Mouse (Mus musculus) MEL-GATA-1-ER (cell line): ENCODE data around the gene Dhdh.
"Not testable (repeated sequence)": the region's sequence is repeated elsewhere in the genome, so short reads cannot be mapped to it uniquely, and the experiment has no call there.

Source experiments
- DNase-seq: peaks from one replicate; pipeline ENCODE4 v3.0.0-alpha.2; 2012; ENCODE audit warnings: low read depth; ENCODE audit errors: extremely low read depth

Dhdh gene

GRCm38 (mm10) chr7:45475291-45475969, 13.2 kb downstream of the Dhdh start:
- DNase-seq, result peak; percentile 81

GRCm38 (mm10) chr7:45470869-45471268, 17.7 kb downstream of the Dhdh start:
- peak; percentile 71 for DNase-seq

- no peak for DNase-seq
Measured at GRCm38 (mm10) chr7:45467090-45467670, 21.4 kb downstream of the Dhdh start.

GRCm38 (mm10) chr7:45466283-45467089, 22.1 kb downstream of the Dhdh start, which contains the start of gene Bax:
TSS of gene Bax (minus strand) at chr7:45466898.
- DNase-seq, result peak; percentile 75

GRCm38 (mm10) chr7:45465549-45465948, 23.1 kb downstream of the Dhdh start:
- no peak for DNase-seq

- DNase-seq, result no peak
Measured at GRCm38 (mm10) chr7:45465112-45465511, 23.5 kb downstream of the Dhdh start.

GRCm38 (mm10) chr7:45463987-45464778, 24.4 kb downstream of the Dhdh start:
- no peak for DNase-seq

- DNase-seq, result not testable (repeated sequence)
Measured at GRCm38 (mm10) chr7:45462868-45463267, 25.7 kb downstream of the Dhdh start.

GRCm38 (mm10) chr7:45462325-45462724, 26.3 kb downstream of the Dhdh start:
- no peak for DNase-seq

GRCm38 (mm10) chr7:45461781-45462180, 26.8 kb downstream of the Dhdh start:
- no peak for DNase-seq

- DNase-seq, result no peak
Measured at GRCm38 (mm10) chr7:45461326-45461725, 27.3 kb downstream of the Dhdh start.

- peak; percentile 68 for DNase-seq
Measured at GRCm38 (mm10) chr7:45460860-45461314, 27.7 kb downstream of the Dhdh start.

GRCm38 (mm10) chr7:45460377-45460776, 28.2 kb downstream of the Dhdh start:
- DNase-seq, result no peak

GRCm38 (mm10) chr7:45459564-45460140, 29.0 kb downstream of the Dhdh start, which contains the start of gene Ftl1:
TSS of gene Ftl1 (minus strand) at chr7:45459884.
- DNase-seq, result peak; percentile 90

GRCm38 (mm10) chr7:45458748-45459563, 29.6 kb downstream of the Dhdh start:
- no peak for DNase-seq

- DNase-seq, result peak; percentile 56
Measured at GRCm38 (mm10) chr7:45457204-45458060, 31.2 kb downstream of the Dhdh start.

GRCm38 (mm10) chr7:45456721-45457203, 31.8 kb downstream of the Dhdh start:
- DNase-seq, result no peak

GRCm38 (mm10) chr7:45455932-45456696, 32.5 kb downstream of the Dhdh start:
- no peak for DNase-seq
